Mouse (Mus musculus) hindbrain, embryonic 13.5 days (tissue): ENCODE measurements around the gene Edrf1. TPM values are rescaled to one million over a fixed set of nuclear protein-coding genes. Genes with fewer than 3 reads are reported as not detected.

Experiments used
- ATAC-seq: fragments of 200-750 bp; cut with Nextera tagmentation; 2 replicates; pipeline ENCODE4 v1.8.0; 2017; ENCODE audit warnings: moderate TSS enrichment; ENCODE audit not compliant: low FRiP score
- H3K27ac ChIP-seq: fragments of 300-500 bp; sonication (generic); 2 replicates; pipeline ENCODE4 v1.5.1; 2015; ENCODE audit warnings: inconsistent platforms, mild to moderate bottlenecking, moderate library complexity
- H3K27me3 ChIP-seq: fragments of 300-500 bp; sonication (generic); 2 replicates; pipeline ENCODE4 v1.6.1; 2015; ENCODE audit warnings: mild to moderate bottlenecking, inconsistent platforms
- H3K36me3 ChIP-seq: fragments of 300-500 bp; sonication (generic); 2 replicates; pipeline ENCODE4 v1.6.1; 2015; ENCODE audit warnings: mild to moderate bottlenecking, inconsistent platforms
- H3K4me1 ChIP-seq: fragments of 300-500 bp; sonication (generic); replicated peaks from 2 replicates; pipeline ENCODE4 v1.6.1; 2015; ENCODE audit warnings: inconsistent platforms
- H3K4me2 ChIP-seq: fragments of 300-500 bp; sonication (generic); 2 replicates; pipeline ENCODE4 v1.6.1; 2015; ENCODE audit warnings: inconsistent platforms, mild to moderate bottlenecking, moderate library complexity
- H3K4me3 ChIP-seq: fragments of 300-500 bp; sonication (generic); 2 replicates; pipeline ENCODE4 v1.5.1; 2015; ENCODE audit warnings: mild to moderate bottlenecking, inconsistent platforms
- H3K9ac ChIP-seq: fragments of 300-500 bp; sonication (generic); 2 replicates; pipeline ENCODE4 v1.6.1; 2015; ENCODE audit warnings: mild to moderate bottlenecking, inconsistent platforms
- H3K9me3 ChIP-seq: fragments of 300-500 bp; sonication (generic); 2 replicates; pipeline ENCODE4 v1.6.1; 2016; ENCODE audit warnings: inconsistent platforms
- WGBS: fragments of 180-500 bp; shearing (Covaris S2); methylation state at CpG from one replicate; pipeline ENCODE4 v1.1.7; 2015; 5-methylcytosine and 5-hydroxymethylcytosine counted together
- polyA plus RNA-seq: library from polyadenylated mRNA; unstranded; fragments of >200 nt; fragmentation: Nextera tagmentation; extraction: Ambion mirVana; gene quantifications from 2 replicates; pipeline ENCODE4 v1.2.1, GENCODE M21; 2015

The Edrf1 gene
- polyA plus RNA-seq, 1 experiment from 2014 or later, result 23.8 TPM

DNA sequence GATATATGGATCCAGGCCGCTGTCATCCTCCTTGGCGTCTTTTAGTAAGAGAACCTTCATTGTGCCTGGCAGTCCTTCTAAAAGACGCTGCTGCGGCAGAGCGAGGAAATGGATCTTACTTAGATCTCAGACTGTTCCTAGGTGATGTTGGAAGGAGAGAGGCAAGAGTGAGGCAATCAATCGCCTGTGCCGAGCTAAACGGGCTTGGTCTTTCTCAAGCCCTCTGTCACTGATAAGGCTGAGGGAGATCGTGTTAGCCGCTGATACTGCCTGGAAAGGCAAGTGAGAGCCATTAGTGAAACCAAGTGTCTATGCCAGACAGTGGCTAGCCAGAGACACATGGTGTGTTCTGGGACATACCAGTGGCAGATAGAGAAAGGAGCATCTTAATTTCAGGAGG is 65.0 kb downstream of the Edrf1 start:
- H3K4me3 ChIP-seq, result no peak overlapping the region

GRCm38 (mm10) chr7:133703906-133704305 is 66.6 kb downstream of the Edrf1 start:
- H3K4me2 ChIP-seq, result no peak overlapping the region
- H3K4me1 ChIP-seq, result peaks cover 6% of the 10 kb centered on the region
- no peaks in the 10 kb centered on the region for H3K9me3 ChIP-seq
- no peak overlapping the region for H3K4me3 ChIP-seq
- no peak overlapping the region for H3K27ac ChIP-seq
- no peaks in the 10 kb centered on the region for H3K27me3 ChIP-seq
- peaks cover 19% of the 10 kb centered on the region for H3K36me3 ChIP-seq
- WGBS, result 95% methylated on average over 7 of the region's 7 CpGs
- H3K9ac ChIP-seq, result no peak overlapping the region
- no peak for ATAC-seq

More for the DNA sequence above, 65.0 kb downstream of the Edrf1 start:
- H3K4me2 ChIP-seq, result no peak overlapping the region
- no peaks in the 10 kb centered on the region for H3K27me3 ChIP-seq
- peaks cover 30% of the 10 kb centered on the region for H3K36me3 ChIP-seq
- no peak for ATAC-seq
- H3K27ac ChIP-seq, result no peak overlapping the region
- no peak overlapping the region for H3K9ac ChIP-seq
- WGBS, result 93% methylated on average over 10 of the region's 10 CpGs
- H3K4me1 ChIP-seq, result no peaks in the 10 kb centered on the region
- H3K9me3 ChIP-seq, result no peaks in the 10 kb centered on the region

DNA sequence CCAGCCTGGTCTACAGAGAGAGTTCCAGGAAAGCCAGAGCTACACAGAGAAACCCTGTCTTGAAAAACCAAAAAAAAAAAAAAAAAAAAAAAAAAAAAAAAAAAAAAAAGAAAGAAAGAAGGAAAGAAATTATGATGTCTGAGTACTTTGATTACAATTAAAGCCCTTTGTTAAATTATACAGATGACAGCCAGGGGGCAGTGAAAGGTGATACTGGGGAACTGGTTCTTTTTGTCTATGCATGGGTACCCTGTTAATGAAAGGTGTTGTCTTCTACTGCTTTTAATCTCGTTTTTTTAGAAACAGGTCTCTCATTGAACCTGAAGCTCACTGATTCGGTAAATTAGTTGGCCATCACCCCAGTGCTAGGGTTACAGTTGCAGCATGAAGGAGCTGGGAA is 70.0 kb downstream of the Edrf1 start:
- H3K4me3 ChIP-seq, result no peak overlapping the region
- H3K9me3 ChIP-seq, result no peaks in the 10 kb centered on the region
- H3K36me3 ChIP-seq, result peaks cover 7% of the 10 kb centered on the region; the same call in 1 of the 2 replicates
- no peak overlapping the region for H3K9ac ChIP-seq
- no peaks in the 10 kb centered on the region for H3K27me3 ChIP-seq
- WGBS, result 90% methylated on average over 2 of the region's 2 CpGs
- H3K4me1 ChIP-seq, result peaks cover 14% of the 10 kb centered on the region
- H3K27ac ChIP-seq, result no peak overlapping the region
- ATAC-seq, result no peak
- H3K4me2 ChIP-seq, result no peak overlapping the region

GRCm38 (mm10) chr7:133715387-133715786 is 78.0 kb downstream of the Edrf1 start:
- Histone ChIP-seq H3K27me3 (no peaks in the 10 kb centered on the region), H3K36me3 (peaks cover 84% of the 10 kb centered on the region), H3K4me2 (no peak overlapping the region), H3K4me3 (no peak overlapping the region), H3K9ac (no peak overlapping the region), H3K9me3 (no peaks in the 10 kb centered on the region), H3K27ac (no peak overlapping the region), H3K4me1 (no peaks in the 10 kb centered on the region; the same call in 1 of the 2 replicates)
- WGBS, result 91% methylated on average over 4 of the region's 4 CpGs
- ATAC-seq, result no peak

GRCm38 (mm10) chr7:133718580-133718979 is 81.2 kb downstream of the Edrf1 start:
- no peak overlapping the region for H3K4me3 ChIP-seq
- H3K36me3 ChIP-seq, result peaks cover 98% of the 10 kb centered on the region
- H3K9ac ChIP-seq, result no peak overlapping the region
- WGBS, result 95% methylated on average over 1 of the region's 1 CpGs
- no peaks in the 10 kb centered on the region for H3K9me3 ChIP-seq
- H3K27ac ChIP-seq, result no peak overlapping the region
- H3K27me3 ChIP-seq, result no peaks in the 10 kb centered on the region
- H3K4me1 ChIP-seq, result no peaks in the 10 kb centered on the region
- ATAC-seq, result no peak
- no peak overlapping the region for H3K4me2 ChIP-seq

GRCm38 (mm10) chr7:133720616-133721015 is 83.3 kb downstream of the Edrf1 start:
- Histone ChIP-seq H3K27ac (no peak overlapping the region), H3K4me2 (no peak overlapping the region), H3K4me3 (no peak overlapping the region), H3K9me3 (no peaks in the 10 kb centered on the region), H3K4me1 (no peaks in the 10 kb centered on the region), H3K27me3 (no peaks in the 10 kb centered on the region), H3K36me3 (peaks cover 92% of the 10 kb centered on the region), H3K9ac (no peak overlapping the region)
- no peak for ATAC-seq
- 83% methylated on average over 11 of the region's 11 CpGs for WGBS

Other genes starting within 250 kb of the Edrf1 start
- gene Tex36, start 35.4 kb upstream of the Edrf1 start, polyA plus RNA-seq, result 0.23 TPM in 1 of 2 replicates, not detected in the other
- not detected in 2 replicates for gene Mmp21, start 42.5 kb downstream of the Edrf1 start, polyA plus RNA-seq
- gene Bccip, start 71.8 kb downstream of the Edrf1 start, polyA plus RNA-seq, result 104 and 107 TPM in 2 replicates
- gene Uros, start 72.5 kb downstream of the Edrf1 start, polyA plus RNA-seq, result 55.6 and 56.8 TPM in 2 replicates
- 2.9 and 3.3 TPM in 2 replicates for gene Fank1, start 139.3 kb downstream of the Edrf1 start, polyA plus RNA-seq
- 31.9 and 33.3 TPM in 2 replicates for gene Dhx32, start 145.2 kb downstream of the Edrf1 start, polyA plus RNA-seq